Mouse (Mus musculus) liver, postnatal 0 days (tissue): ENCODE measurements around the gene Fbxw13.
"Not testable (repeated sequence)": the region's sequence is repeated elsewhere in the genome, so short reads cannot be mapped to it uniquely, and the experiment has no call there.

ENCODE experiments used
- CTCF ChIP-seq: sonication (generic); IDR thresholded peaks from 2 replicates; pipeline ENCODE4 v1.5.1; 2016; ENCODE audit warnings: antibody characterized with exemption, low read depth
- EP300 ChIP-seq: IDR thresholded peaks from 2 replicates; pipeline ENCODE4 v1.6.1; 2016; ENCODE audit warnings: antibody characterized with exemption, low read depth, mild to moderate bottlenecking

- TF ChIP-seq CTCF, EP300: not testable (repeated sequence)
These were observed 5.6 kb upstream of the Fbxw13 start for GRCm38 (mm10) chr9:109201347-109201746.
